18 mouse cellular contexts compared by ENCODE assay signal in the genomic region with DNA sequence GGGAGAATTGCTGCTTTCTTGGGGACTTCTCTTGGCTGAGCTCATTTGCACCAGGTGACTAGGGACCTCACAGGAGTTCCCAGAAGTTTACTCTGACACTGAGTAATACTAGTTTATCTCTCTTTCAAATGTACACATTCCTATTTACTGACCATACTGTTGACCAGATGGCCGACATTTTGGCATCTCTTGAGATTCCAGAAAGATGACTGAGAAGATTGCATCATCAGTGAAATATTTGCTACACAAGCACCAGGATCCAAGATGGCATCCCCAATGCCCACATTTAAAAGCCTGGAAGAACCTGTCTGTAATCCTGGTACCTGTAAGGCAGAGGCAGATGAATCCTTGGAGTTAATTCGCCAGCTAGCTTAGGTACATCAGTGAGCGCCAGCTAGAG.
"Had no signal": no experiment of that assay in that cellular context is flagged by ENCODE, and none has a peak within 500 bp of the region (broad histone marks: within the 10 kb centered on the region; RNA-seq: fewer than 3 reads in every experiment).

No protein-coding gene starts in this region.

- DNase-seq: liver, postnatal 0 days; lung, adult 2 months; lung, postnatal 14 days; lung, postnatal 36 days; midbrain, embryonic 14.5 days; right cerebral cortex, postnatal 14 days; spleen, adult 18-20 months; thymus, adult 2 months; thymus, postnatal 36 days had no signal

- H3K4me3 ChIP-seq: liver, embryonic 15.5 days; lung, embryonic 15.5 days; megakaryocyte, embryonic 14.5 days; midbrain, embryonic 10.5 days; midbrain, embryonic 12.5 days; neural tube, embryonic 12.5 days had no signal

- H3K4me2 ChIP-seq: liver, embryonic 15.5 days; lung, embryonic 15.5 days; midbrain, embryonic 12.5 days; neural tube, embryonic 12.5 days had no signal

- H3K9me3 ChIP-seq: liver, embryonic 15.5 days; lung, embryonic 15.5 days; megakaryocyte, embryonic 14.5 days; midbrain, embryonic 10.5 days; midbrain, embryonic 12.5 days; neural tube, embryonic 12.5 days had no signal

- H3K27me3 ChIP-seq: liver, embryonic 15.5 days; lung, embryonic 15.5 days; megakaryocyte, embryonic 14.5 days; neural tube, embryonic 12.5 days had no signal

- H3K27ac ChIP-seq: liver, embryonic 15.5 days; lung, embryonic 15.5 days; macrophage; midbrain, embryonic 10.5 days; midbrain, embryonic 12.5 days; neural tube, embryonic 12.5 days had no signal

- H3K9ac ChIP-seq: liver, embryonic 15.5 days; liver, postnatal 0 days; lung, embryonic 15.5 days; midbrain, embryonic 12.5 days; neural tube, embryonic 12.5 days had no signal

- H3K36me3 ChIP-seq: liver, embryonic 15.5 days; lung, embryonic 15.5 days; midbrain, embryonic 10.5 days; midbrain, embryonic 12.5 days; neural tube, embryonic 12.5 days had no signal

- ATAC-seq: liver, postnatal 0 days; lung, postnatal 0 days; midbrain, embryonic 16.5 days had no signal
